In genomic region chr5:122726068-122726467, GRCm38 (mm10) we compare ENCODE assay signal across 8 mouse cellular contexts. TPM values are rescaled to one million over a fixed set of nuclear protein-coding genes. Genes with fewer than 3 reads are reported as not detected.
A peak's percentile ranks its signal among the peaks of the same experiment; 100 is the strongest.
DNase-seq lines count a peak whose midpoint lies in the region; ATAC-seq and TF ChIP-seq lines count a peak whose summit lies in the region.

No protein-coding gene starts in this region.

- H3K27me3 ChIP-seq in liver, postnatal 0 days (ENCODE audit: insufficient read depth, low read length) = no peaks in the 10 kb centered on the region

- no peak overlapping the region for H3K4me2 ChIP-seq in liver, postnatal 0 days (ENCODE audit: low read depth, low read length)

- H3K9ac ChIP-seq in liver, postnatal 0 days (replicated peaks) = no peak overlapping the region

- intact Hi-C loops in heart, postnatal 14 days (cut with DNase I) = loop anchor here (5.0 kb wide), 1 partner anchor 304 kb away; the partner anchor contains the start of gene Anapc7

- 23% methylated on average over 7 of the region's 7 CpGs for WGBS in liver, postnatal 0 days (ENCODE audit: insufficient replicate concordance)

- no peak overlapping the region for H3K4me3 ChIP-seq in liver, postnatal 0 days (ENCODE audit: low read depth, low read length)

- H3K4me1 ChIP-seq in liver, postnatal 0 days (ENCODE audit: insufficient read depth) = no peaks in the 10 kb centered on the region; the same call in 1 of the 2 replicates

- H3K9me3 ChIP-seq in liver, postnatal 0 days (ENCODE audit: low read length) = no peaks in the 10 kb centered on the region

- TF ChIP-seq EP300 in liver, postnatal 0 days (IDR thresholded peaks at IDR 0.05; ENCODE audit: low read depth) = no peak

- no peak overlapping the region for H3K27ac ChIP-seq in liver, postnatal 0 days (ENCODE audit: low read depth)

- ATAC-seq in liver, postnatal 0 days = peak; percentile 64

- H3K36me3 ChIP-seq in liver, postnatal 0 days (replicated peaks; ENCODE audit: insufficient read depth, low read length) = peaks cover 11% of the 10 kb centered on the region; the same call in 1 of the 2 replicates

- peak; percentile 72 to 79 for DNase-seq in CD8-positive naive resting alpha-beta T cell, adult 2 months (ENCODE audit: low read depth in 2 of 2, low spot score in 2 of 2)
- DNase-seq in adrenal gland, adult (ENCODE audit: inconsistent age in 2 of 2, low spot score in 1 of 2) = peak; percentile 41 to 90
- DNase-seq in embryo, embryonic 10 days (ENCODE audit: low spot score) = peak; percentile 81
- DNase-seq in heart, postnatal 14 days = peak; percentile 57 to 82
- peak; percentile 85 for DNase-seq in layer of hippocampus, adult 11-12 months (ENCODE audit: low spot score)
- DNase-seq in liver, postnatal 0 days = peak; percentile 72
- DNase-seq in retina, adult 2 months (ENCODE audit: low read depth, low spot score) = peak; percentile 57
- DNase-seq in thymus, postnatal 36 days = peak; percentile 34 to 40

- peak; percentile 91 for TF ChIP-seq CTCF in liver, postnatal 0 days (IDR thresholded peaks at IDR 0.05; ENCODE audit: low read depth)

RNA-seq across cellular contexts. Expression of gene P2rx4, which starts 18.7 kb away (rescaled TPM):
- total RNA-seq in heart, postnatal 14 days (2021) = 10 to 100 TPM; 13.5 to 14.1 TPM
- 36.0 and 36.2 TPM in 2 replicates for polyA plus RNA-seq in liver, postnatal 0 days (2015; fragmentation: Nextera tagmentation; extraction: Ambion mirVana)

RNA-seq across cellular contexts. Expression of gene Camkk2, which starts 53.1 kb away (rescaled TPM):
- 10 to 100 TPM; 11.4 to 11.7 TPM for total RNA-seq in heart, postnatal 14 days (2021)
- 9.7 and 10.6 TPM in 2 replicates for polyA plus RNA-seq in liver, postnatal 0 days (2015; fragmentation: Nextera tagmentation; extraction: Ambion mirVana)
